Mouse (Mus musculus): ENCODE measurements around the gene Olfr435.
"Not testable (repeated sequence)": the region's sequence is repeated elsewhere in the genome, so short reads cannot be mapped to it uniquely, and the experiment has no call there.

Olfr435 gene

GRCm38 (mm10) chr6:43196781-43197180 lies at the start of gene Olfr435:
Gene Olfr435 (plus strand): TSS chr6:43197146.
- no peak for DNase-seq

DNA sequence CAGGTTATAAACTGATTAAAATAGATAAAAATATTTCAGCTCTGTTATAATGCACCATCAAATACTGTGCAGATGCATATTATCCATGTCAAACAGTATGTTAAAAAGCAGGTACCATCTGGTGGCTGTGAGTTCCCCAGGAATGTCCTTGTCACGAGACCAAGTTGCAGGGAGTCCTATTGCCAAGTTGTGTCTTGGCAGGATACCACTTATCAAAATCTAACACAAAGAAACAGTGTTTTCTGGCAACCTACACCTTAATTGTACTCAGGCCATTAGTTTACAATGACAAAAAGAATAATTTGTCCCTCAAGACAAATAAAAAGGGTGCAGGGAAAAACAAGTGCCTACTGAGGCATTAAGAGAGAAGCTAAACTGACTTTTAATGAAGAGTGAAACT lies 37.4 kb upstream of the Olfr435 start:
- DNase-seq, result no peak

GRCm38 (mm10) chr6:43162982-43163381 lies 34.0 kb upstream of the Olfr435 start, which contains the start of gene Olfr437:
Gene Olfr437 (plus strand): TSS chr6:43163282.
- no peak for DNase-seq

- no peak for DNase-seq
Measured at GRCm38 (mm10) chr6:43167246-43167645, 29.7 kb upstream of the Olfr435 start.

DNA sequence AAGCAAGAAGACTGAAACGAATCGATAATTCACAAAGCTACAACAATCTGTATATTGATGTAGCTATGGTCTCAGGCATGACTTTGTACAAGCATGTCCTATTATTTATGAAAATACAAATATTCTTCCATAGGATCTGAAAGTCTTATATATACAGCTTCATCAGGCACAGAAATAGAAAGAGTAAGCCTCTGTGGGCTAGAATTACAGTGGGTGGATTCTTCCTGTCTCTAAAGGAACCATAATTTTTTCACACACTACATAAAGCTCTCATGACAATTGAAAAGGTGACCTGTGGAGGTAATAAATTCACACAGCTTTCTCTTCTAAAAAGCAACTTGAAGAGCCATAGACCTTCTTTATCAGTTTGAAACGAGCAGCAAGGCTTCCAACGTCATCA lies 25.1 kb upstream of the Olfr435 start, which contains the start of gene Olfr13:
Gene Olfr13 (plus strand): TSS at position 301 of the 400 bp plus-strand sequence.
- no peak for DNase-seq

GRCm38 (mm10) chr6:43178129-43178528 lies 18.8 kb upstream of the Olfr435 start:
- no peak for DNase-seq

DNA sequence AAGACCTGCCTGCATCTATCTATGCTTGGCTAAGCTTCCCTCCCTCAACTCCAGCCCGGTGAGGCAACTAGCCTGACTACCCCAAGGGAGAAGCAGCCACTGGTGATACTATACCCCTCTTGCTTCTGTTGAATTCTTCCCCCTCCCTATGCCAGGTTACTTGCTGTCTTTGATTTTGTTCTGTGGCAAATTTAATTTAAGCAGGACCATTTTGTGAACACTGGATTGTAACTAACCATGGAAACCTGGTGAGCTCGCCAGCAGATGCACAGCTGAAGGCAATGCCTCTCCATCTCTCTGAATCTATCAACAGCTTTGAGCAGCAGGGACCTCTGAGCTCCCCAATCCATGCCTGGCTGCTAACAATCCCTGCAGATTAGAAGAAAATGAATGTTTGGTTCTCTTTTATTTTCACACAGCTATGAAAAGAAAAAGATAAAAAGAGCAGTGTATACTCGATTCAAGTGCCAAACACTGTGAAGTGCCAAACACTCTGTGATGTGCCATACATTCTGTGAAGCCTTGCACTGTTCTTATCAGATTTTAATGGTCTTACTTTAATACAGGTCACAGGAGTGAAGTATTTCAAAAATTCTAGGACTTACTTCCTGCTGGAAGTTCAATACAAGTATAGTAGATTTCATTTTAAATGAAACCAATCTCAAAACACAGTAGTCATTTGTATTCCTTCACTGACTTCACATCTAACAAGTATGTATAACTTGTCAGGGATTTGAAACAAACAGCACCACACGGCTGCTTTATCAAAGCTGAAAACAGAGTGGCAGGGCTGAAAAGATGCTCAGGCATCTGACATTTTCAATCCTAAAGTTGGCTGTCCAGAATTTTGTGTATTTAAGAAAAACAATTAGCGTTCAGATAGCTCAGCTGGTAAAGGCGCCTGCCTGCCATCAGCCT lies 18.1 kb upstream of the Olfr435 start:
- DNase-seq, result no peak

- DNase-seq, result no peak
Measured at GRCm38 (mm10) chr6:43190986-43191385, 6.0 kb upstream of the Olfr435 start.

DNA sequence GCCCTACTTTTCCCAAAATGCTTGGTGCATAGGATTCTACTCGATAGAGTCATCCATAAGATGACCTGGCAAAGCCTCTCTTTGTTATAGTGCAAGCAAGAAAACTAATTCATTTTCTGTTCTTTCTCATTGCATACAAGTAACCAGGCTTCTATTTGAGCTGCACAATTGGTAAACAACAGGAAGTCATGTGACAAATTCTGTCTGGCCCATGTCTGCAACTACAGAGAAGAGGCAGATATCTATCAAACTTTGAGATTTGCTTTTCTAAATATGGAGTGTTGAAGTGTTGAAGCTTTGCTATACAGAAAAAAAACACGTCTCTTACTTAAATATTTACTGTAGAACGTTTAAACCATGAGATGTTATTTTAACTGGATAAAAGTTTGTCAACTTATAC lies 1.1 kb downstream of the Olfr435 start:
- no peak for DNase-seq

DNA sequence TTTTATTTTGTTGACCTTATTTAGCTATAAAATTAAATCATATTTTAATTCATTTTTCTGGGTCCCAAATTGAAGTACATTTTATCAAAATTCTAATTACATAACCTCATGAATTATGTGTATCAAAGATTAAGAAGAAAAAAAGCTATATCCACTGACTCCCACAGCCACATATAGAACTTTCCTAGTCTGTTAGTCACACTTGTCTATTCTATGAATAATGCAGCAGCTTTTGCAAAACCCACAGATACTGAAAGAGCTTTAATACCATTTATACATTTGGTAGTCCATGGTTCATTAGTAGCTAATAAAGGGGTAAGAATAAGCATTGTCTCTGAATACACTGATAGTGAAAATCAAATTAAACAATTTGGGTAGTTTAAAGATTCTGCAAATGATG lies 5.8 kb downstream of the Olfr435 start:
- DNase-seq, result no peak

- DNase-seq, result no peak
Measured at GRCm38 (mm10) chr6:43205355-43205754, 8.4 kb downstream of the Olfr435 start.

GRCm38 (mm10) chr6:43212873-43213272 lies 15.9 kb downstream of the Olfr435 start, which contains the start of gene Olfr434:
Gene Olfr434 (plus strand): TSS chr6:43213021.
- peak; percentile 71 for DNase-seq

DNA sequence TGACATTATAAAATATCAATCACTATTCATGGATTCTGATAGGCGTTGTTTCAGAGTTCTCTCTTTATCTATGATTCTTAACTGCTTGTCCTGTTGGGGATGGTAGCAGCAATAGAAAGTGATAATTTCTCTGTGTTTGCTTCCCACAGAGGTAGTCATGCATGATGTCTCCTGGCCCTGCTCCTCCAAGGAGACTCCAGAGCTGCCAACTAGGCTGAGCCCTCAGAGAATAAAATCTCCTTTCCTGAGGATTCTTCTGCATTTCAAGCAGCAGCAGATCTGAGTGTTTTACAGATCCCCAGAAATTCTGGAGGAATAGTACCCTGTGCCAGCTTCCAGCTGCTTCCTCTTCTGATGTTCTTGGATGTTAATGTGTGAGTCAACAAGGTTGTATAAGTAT lies 34.3 kb downstream of the Olfr435 start, which contains the start of gene Olfr47:
Gene Olfr47 (plus strand): TSS at position 275 of the 400 bp plus-strand sequence.
- DNase-seq, result not testable (repeated sequence)

GRCm38 (mm10) chr6:43242061-43242460 lies 45.1 kb downstream of the Olfr435 start:
- no peak for DNase-seq

DNA sequence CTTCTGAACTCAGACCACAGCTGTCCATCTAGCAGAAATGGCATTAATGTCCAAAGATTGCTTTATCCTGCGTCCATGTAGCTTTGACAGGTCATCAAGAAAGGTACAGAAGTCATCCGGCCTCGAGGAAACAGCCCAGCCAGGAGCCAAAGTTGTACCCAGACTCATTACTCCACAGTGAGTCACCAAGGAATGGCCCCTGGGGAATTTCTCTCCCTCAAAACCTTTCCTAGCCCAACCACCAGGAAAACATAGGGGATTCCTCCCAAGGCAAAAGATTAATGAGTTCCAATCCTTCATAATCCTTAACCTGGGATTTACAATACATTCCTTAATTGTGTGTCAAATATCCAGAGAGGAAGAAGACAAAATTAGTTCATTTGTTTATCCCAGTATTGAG lies 50.5 kb downstream of the Olfr435 start:
- no peak for DNase-seq

- DNase-seq, result no peak
Measured at GRCm38 (mm10) chr6:43252994-43253393, 56.0 kb downstream of the Olfr435 start.
